14 mouse cellular contexts compared by ENCODE assay signal in genomic region chr8:70467229-70467725, GRCm38 (mm10). TPM values are rescaled to one million over a fixed set of nuclear protein-coding genes. Genes with fewer than 3 reads are reported as not detected.
DNase-seq lines count a peak whose midpoint lies in the region; ATAC-seq and TF ChIP-seq lines count a peak whose summit lies in the region.
"Had no signal": no experiment of that assay in that cellular context is flagged by ENCODE, and none has a peak within 500 bp of the region (broad histone marks: within the 10 kb centered on the region; RNA-seq: fewer than 3 reads in every experiment).

No protein-coding gene starts in this region.

- no peak overlapping the region for H3K27ac ChIP-seq in hindbrain, embryonic 13.5 days
- no peak overlapping the region for H3K27ac ChIP-seq in hindbrain, embryonic 11.5 days (ENCODE audit: low read depth, low read length)
- H3K27ac ChIP-seq in ES-E14 (ENCODE audit: insufficient read depth, low read depth, low read length, poor library complexity, severe bottlenecking), result no peak overlapping the region
- H3K27ac ChIP-seq in limb, embryonic 10.5 days, result 0 out of 2 replicates have a peak overlapping the region, but pooled peaks have one; percentile 61
- H3K27ac ChIP-seq: neural tube, embryonic 12.5 days had no signal

- H3K9me3 ChIP-seq in hindbrain, embryonic 13.5 days, result no peaks in the 10 kb centered on the region
- H3K9me3 ChIP-seq in hindbrain, embryonic 11.5 days (ENCODE audit: control insufficient read depth, low read length), result no peaks in the 10 kb centered on the region
- no peaks in the 10 kb centered on the region for H3K9me3 ChIP-seq in ES-E14 (ENCODE audit: control insufficient read depth, insufficient read depth, low read depth, low read length)
- no peaks in the 10 kb centered on the region for H3K9me3 ChIP-seq in limb, embryonic 10.5 days (replicated peaks)
- H3K9me3 ChIP-seq: neural tube, embryonic 12.5 days had no signal

- peaks cover 12% of the 10 kb centered on the region for H3K36me3 ChIP-seq in hindbrain, embryonic 13.5 days
- no peaks in the 10 kb centered on the region for H3K36me3 ChIP-seq in hindbrain, embryonic 11.5 days (ENCODE audit: control insufficient read depth, insufficient read depth, low read length)
- no peaks in the 10 kb centered on the region; the same call in 1 of the 2 replicates for H3K36me3 ChIP-seq in ES-E14 (ENCODE audit: control insufficient read depth, insufficient read depth, low read length, poor library complexity, severe bottlenecking)
- peaks cover 29% of the 10 kb centered on the region for H3K36me3 ChIP-seq in limb, embryonic 10.5 days
- H3K36me3 ChIP-seq: neural tube, embryonic 12.5 days had no signal

- H3K27me3 ChIP-seq in hindbrain, embryonic 13.5 days, result no peaks in the 10 kb centered on the region
- H3K27me3 ChIP-seq in hindbrain, embryonic 11.5 days (ENCODE audit: control insufficient read depth, insufficient read depth, low read length), result no peaks in the 10 kb centered on the region
- H3K27me3 ChIP-seq in limb, embryonic 10.5 days (ENCODE audit: low read depth, poor library complexity, severe bottlenecking), result no peaks in the 10 kb centered on the region
- H3K27me3 ChIP-seq: neural tube, embryonic 12.5 days had no signal

- H3K4me3 ChIP-seq in hindbrain, embryonic 13.5 days, result no peak overlapping the region
- H3K4me3 ChIP-seq in hindbrain, embryonic 11.5 days (ENCODE audit: low read depth, low read length), result no peak overlapping the region
- no peak overlapping the region for H3K4me3 ChIP-seq in ES-E14 (ENCODE audit: insufficient read depth in 1 of 2, low read depth in 1 of 2, low read length in 2 of 2, poor library complexity in 1 of 2, severe bottlenecking in 1 of 2)
- H3K4me3 ChIP-seq in limb, embryonic 10.5 days, result no peak overlapping the region
- H3K4me3 ChIP-seq: neural tube, embryonic 12.5 days had no signal

- in situ Hi-C loops in ES-E14 (cut with MboI; ENCODE audit: low sequenced_read_pairs in 2 of 2, unreplicated experiment in 2 of 2), result no loop called here

- no peak for DNase-seq in hindbrain, embryonic 11.5 days (ENCODE audit: low spot score)
- no peak for DNase-seq in ES-E14 (ENCODE audit: low read depth, low spot score)
- peak; percentile 56 for DNase-seq in gastrocnemius, postnatal 25 days
- DNase-seq in limb, embryonic 10.5 days (ENCODE audit: low spot score), result no peak
- DNase-seq in lung, adult 18-20 months, result no peak
- no peak for DNase-seq in spleen, adult 18-20 months
- no peak for DNase-seq in lung, postnatal 25 days (ENCODE audit: low spot score)
- DNase-seq: cerebellum, postnatal 14 days; left cerebral cortex, postnatal 4 days had no signal

- peaks cover 36% of the 10 kb centered on the region for H3K4me1 ChIP-seq in hindbrain, embryonic 13.5 days (replicated peaks)
- no peaks in the 10 kb centered on the region for H3K4me1 ChIP-seq in hindbrain, embryonic 11.5 days (replicated peaks; ENCODE audit: control insufficient read depth, insufficient read depth, low read length)
- peaks cover 3 to 12% of the 10 kb centered on the region in 2 experiments; a peak in 2 of 4 replicates for H3K4me1 ChIP-seq in ES-E14 (ENCODE audit: control insufficient read depth in 2 of 2, insufficient read depth in 2 of 2, low read length in 2 of 2, poor library complexity in 1 of 2)
- H3K4me1 ChIP-seq in limb, embryonic 10.5 days, result peaks cover 43% of the 10 kb centered on the region
- H3K4me1 ChIP-seq: neural tube, embryonic 12.5 days had no signal

- ATAC-seq in hindbrain, embryonic 13.5 days (ENCODE audit: low FRiP score), result no peak
- ATAC-seq in hindbrain, embryonic 11.5 days (ENCODE audit: low FRiP score), result no peak
- ATAC-seq: CD4-positive, CD25-positive, alpha-beta regulatory T cell, adult 4 months had no signal

- H3K4me2 ChIP-seq in hindbrain, embryonic 13.5 days, result no peak overlapping the region
- no peak overlapping the region for H3K4me2 ChIP-seq in hindbrain, embryonic 11.5 days (replicated peaks; ENCODE audit: low read depth, low read length)
- H3K4me2 ChIP-seq: neural tube, embryonic 12.5 days had no signal

- H3K9ac ChIP-seq in hindbrain, embryonic 13.5 days, result 0 out of 2 replicates have a peak overlapping the region, but pooled peaks have one; percentile 5
- no peak overlapping the region for H3K9ac ChIP-seq in hindbrain, embryonic 11.5 days (ENCODE audit: low read depth, low read length)
- peak overlapping the region; percentile 17; the same call in 1 of the 2 replicates for H3K9ac ChIP-seq in ES-E14 (ENCODE audit: insufficient read depth, low read depth, low read length, poor library complexity, severe bottlenecking)
- H3K9ac ChIP-seq: neural tube, embryonic 12.5 days had no signal

- WGBS in hindbrain, embryonic 13.5 days, result 74% methylated on average over 5 of the region's 5 CpGs
- 55% methylated on average over 5 of the region's 5 CpGs for WGBS in hindbrain, embryonic 11.5 days
- WGBS in limb, embryonic 10.5 days, result 70% methylated on average over 5 of the region's 5 CpGs

TF ChIP-seq in ES-E14, 5 proteins besides CTCF, POLR2A, EP300 and RAD21:
- TF ChIP-seq ZNF384 (IDR thresholded peaks at IDR 0.05; ENCODE audit: low read depth, low read length) (no peak), CHD2 (IDR thresholded peaks at IDR 0.05; ENCODE audit: low read depth, low read length) (no peak), ZC3H11A (IDR thresholded peaks at IDR 0.05; ENCODE audit: borderline replicate concordance, low read depth, low read length) (no peak), MAFK (IDR thresholded peaks at IDR 0.05; ENCODE audit: insufficient read depth, low read depth, low read length) (no peak), HCFC1 (IDR thresholded peaks at IDR 0.05; ENCODE audit: borderline replicate concordance, insufficient read depth, low read length) (no peak)

RNA-seq across cellular contexts. Expression of gene Klhl26, which starts 9.5 kb away (rescaled TPM):
- polyA plus RNA-seq in hindbrain, embryonic 13.5 days (2015; fragmentation: Nextera tagmentation; extraction: Ambion mirVana), result 24.3 and 25.8 TPM in 2 replicates
- 11.1 and 12.8 TPM in 2 replicates for polyA plus RNA-seq in hindbrain, embryonic 11.5 days (2014; fragmentation: Nextera tagmentation; extraction: Ambion mirVana)
- total RNA-seq in ES-E14 (2012; rRNA removed), result 21.4 and 22.8 TPM in 2 replicates
- total RNA-seq in gastrocnemius, postnatal 25 days (2021), result 1 to 10 TPM; 4.9 to 6.1 TPM
- 24.1 and 29.0 TPM in 2 replicates for polyA plus RNA-seq in limb, embryonic 10.5 days (2016; fragmentation: Nextera tagmentation; extraction: Ambion mirVana)

RNA-seq across cellular contexts. Expression of gene Tmem59l, which starts 19.9 kb away (rescaled TPM):
- polyA plus RNA-seq in hindbrain, embryonic 13.5 days (2015; fragmentation: Nextera tagmentation; extraction: Ambion mirVana), result 78.5 and 78.8 TPM in 2 replicates
- polyA plus RNA-seq in hindbrain, embryonic 11.5 days (2014; fragmentation: Nextera tagmentation; extraction: Ambion mirVana), result 15.6 and 19.6 TPM in 2 replicates
- 5.3 and 8.0 TPM in 2 replicates for total RNA-seq in ES-E14 (2012; rRNA removed)
- total RNA-seq in gastrocnemius, postnatal 25 days (2021), result not detected
- 22.4 and 23.7 TPM in 2 replicates for polyA plus RNA-seq in limb, embryonic 10.5 days (2016; fragmentation: Nextera tagmentation; extraction: Ambion mirVana)
- total RNA-seq: heart, postnatal 36 days; megakaryocyte progenitor cell, adult 5-6 weeks had no signal
- polyA plus RNA-seq: CD4-positive, CD25-positive, alpha-beta regulatory T cell, adult 4 months had no signal

RNA-seq across cellular contexts. Expression of gene Crlf1, which starts 25.7 kb away (rescaled TPM):
- 2.2 and 2.9 TPM in 2 replicates for polyA plus RNA-seq in hindbrain, embryonic 13.5 days (2015; fragmentation: Nextera tagmentation; extraction: Ambion mirVana)
- polyA plus RNA-seq in hindbrain, embryonic 11.5 days (2014; fragmentation: Nextera tagmentation; extraction: Ambion mirVana), result 2.4 and 6.6 TPM in 2 replicates
- 17.0 and 29.3 TPM in 2 replicates for total RNA-seq in ES-E14 (2012; rRNA removed)
- 1 to 10 TPM; 1.7 to 3.8 TPM for total RNA-seq in gastrocnemius, postnatal 25 days (2021)
- 79.8 and 126 TPM in 2 replicates for polyA plus RNA-seq in limb, embryonic 10.5 days (2016; fragmentation: Nextera tagmentation; extraction: Ambion mirVana)
- total RNA-seq: megakaryocyte progenitor cell, adult 5-6 weeks had no signal
- polyA plus RNA-seq: CD4-positive, CD25-positive, alpha-beta regulatory T cell, adult 4 months had no signal

RNA-seq across cellular contexts. Expression of gene Crtc1, which starts 27.9 kb away (rescaled TPM):
- polyA plus RNA-seq in hindbrain, embryonic 13.5 days (2015; fragmentation: Nextera tagmentation; extraction: Ambion mirVana), result 35.6 and 37.6 TPM in 2 replicates
- polyA plus RNA-seq in hindbrain, embryonic 11.5 days (2014; fragmentation: Nextera tagmentation; extraction: Ambion mirVana), result 13.6 and 14.2 TPM in 2 replicates
- total RNA-seq in ES-E14 (2012; rRNA removed), result 3.3 and 4.9 TPM in 2 replicates
- 1 to 10 TPM; 6.1 to 6.4 TPM for total RNA-seq in gastrocnemius, postnatal 25 days (2021)
- polyA plus RNA-seq in limb, embryonic 10.5 days (2016; fragmentation: Nextera tagmentation; extraction: Ambion mirVana), result 20.1 and 23.2 TPM in 2 replicates

RNA-seq across cellular contexts. Expression of gene Rex1bd, which starts 39.3 kb away (rescaled TPM):
- 147 and 148 TPM in 2 replicates for polyA plus RNA-seq in hindbrain, embryonic 13.5 days (2015; fragmentation: Nextera tagmentation; extraction: Ambion mirVana)
- polyA plus RNA-seq in hindbrain, embryonic 11.5 days (2014; fragmentation: Nextera tagmentation; extraction: Ambion mirVana), result 129 and 136 TPM in 2 replicates
- 125 and 130 TPM in 2 replicates for total RNA-seq in ES-E14 (2012; rRNA removed)
- 100 to 1,000 TPM; 112 to 120 TPM for total RNA-seq in gastrocnemius, postnatal 25 days (2021)
- polyA plus RNA-seq in limb, embryonic 10.5 days (2016; fragmentation: Nextera tagmentation; extraction: Ambion mirVana), result 126 and 143 TPM in 2 replicates

Comparison
In these comparisons a context has a peak if more than half of its experiments do, and no peak if none do; other contexts are left out.
1. RNA of gene Crlf1, which starts 25.7 kb away (polyA plus RNA-seq): 79.8 to 126 TPM in limb, embryonic 10.5 days; 2.4 to 6.6 TPM in hindbrain, embryonic 11.5 days and 2.2 to 2.9 TPM in hindbrain, embryonic 13.5 days; every median in the first group is over 10 times any median in the second.